Mouse (Mus musculus) intestine, embryonic 15.5 days (tissue): ENCODE measurements around the gene Retn. TPM values are rescaled to one million over a fixed set of nuclear protein-coding genes. Genes with fewer than 3 reads are reported as not detected.

Experiments
- ATAC-seq: fragments of 200-750 bp; cut with Nextera tagmentation; 2 replicates; pipeline ENCODE4 v1.8.0; 2017; ENCODE audit warnings: moderate TSS enrichment, moderate library complexity
- H3K27ac ChIP-seq: fragments of 300-500 bp; sonication (generic); 2 replicates; pipeline ENCODE4 v1.5.1; 2015; ENCODE audit warnings: mild to moderate bottlenecking, inconsistent platforms
- H3K27me3 ChIP-seq: fragments of 300-500 bp; sonication (generic); replicated peaks from 2 replicates; pipeline ENCODE4 v1.6.1; 2015; ENCODE audit warnings: inconsistent platforms
- H3K36me3 ChIP-seq: fragments of 300-500 bp; sonication (generic); 2 replicates; pipeline ENCODE4 v1.6.1; 2015; ENCODE audit warnings: inconsistent platforms
- H3K4me1 ChIP-seq: fragments of 300-500 bp; sonication (generic); replicated peaks from 2 replicates; pipeline ENCODE4 v1.6.1; 2015; ENCODE audit warnings: inconsistent platforms
- H3K4me2 ChIP-seq: fragments of 300-500 bp; sonication (generic); replicated peaks from 2 replicates; pipeline ENCODE4 v1.6.1; 2015; ENCODE audit warnings: mild to moderate bottlenecking, inconsistent platforms
- H3K4me3 ChIP-seq: fragments of 300-500 bp; sonication (generic); replicated peaks from 2 replicates; pipeline ENCODE4 v1.5.1; 2015; ENCODE audit warnings: inconsistent platforms
- H3K9ac ChIP-seq: fragments of 300-500 bp; sonication (generic); 2 replicates; pipeline ENCODE4 v1.6.1; 2015; ENCODE audit warnings: inconsistent platforms
- H3K9me3 ChIP-seq: fragments of 300-500 bp; sonication (generic); 2 replicates; pipeline ENCODE4 v1.6.1; 2016; ENCODE audit warnings: inconsistent platforms
- WGBS: fragments of 180-500 bp; shearing (Covaris S2); methylation state at CpG from one replicate; pipeline ENCODE4 v1.1.7; 2015; 5-methylcytosine and 5-hydroxymethylcytosine counted together
- polyA plus RNA-seq: library from polyadenylated mRNA; unstranded; fragments of >200 nt; fragmentation: Nextera tagmentation; extraction: Ambion mirVana; gene quantifications from 2 replicates; pipeline ENCODE4 v1.2.1, GENCODE M21; 2015

The Retn gene
- polyA plus RNA-seq = 0.27 TPM in 1 of 2 replicates, not detected in the other

GRCm38 (mm10) chr8:3655526-3655925, at the start of gene Retn:
TSS of gene Retn (plus strand) at chr8:3655770.
- H3K4me1 ChIP-seq = no peaks in the 10 kb centered on the region
- H3K27ac ChIP-seq = no peak within 1 kb of the TSS
- H3K4me3 ChIP-seq = no peak within 1 kb of the TSS
- H3K27me3 ChIP-seq = no peaks in the 10 kb centered on the region
- ATAC-seq = no peak
- H3K9me3 ChIP-seq = no peaks in the 10 kb centered on the region
- H3K9ac ChIP-seq = no peak within 1 kb of the TSS
- WGBS = 70% methylated on average over 3 of the region's 3 CpGs
- H3K4me2 ChIP-seq = no peak within 1 kb of the TSS
- H3K36me3 ChIP-seq = no peaks in the 10 kb centered on the region

- Histone ChIP-seq H3K4me1 (peaks cover 5% of the 10 kb centered on the region; the same call in 1 of the 2 replicates), H3K9ac (no peak overlapping the region), H3K27ac (no peak overlapping the region), H3K4me3 (no peak overlapping the region), H3K4me2 (no peak overlapping the region), H3K27me3 (no peaks in the 10 kb centered on the region), H3K36me3 (peaks cover 42% of the 10 kb centered on the region), H3K9me3 (no peaks in the 10 kb centered on the region)
- WGBS = 61% methylated on average over 16 of the region's 16 CpGs
- 0 out of 2 replicates have a peak, but pooled peaks have one; percentile 21 for ATAC-seq
Observed at GRCm38 (mm10) chr8:3606593-3606992, 49.0 kb upstream of the Retn start.

GRCm38 (mm10) chr8:3607822-3608221, 47.7 kb upstream of the Retn start:
- Histone ChIP-seq H3K27ac (no peak overlapping the region), H3K4me3 (no peak overlapping the region), H3K9me3 (no peaks in the 10 kb centered on the region), H3K36me3 (peaks cover 47% of the 10 kb centered on the region), H3K27me3 (no peaks in the 10 kb centered on the region), H3K9ac (no peak overlapping the region), H3K4me1 (peaks cover 5% of the 10 kb centered on the region; the same call in 1 of the 2 replicates), H3K4me2 (no peak overlapping the region)
- ATAC-seq = no peak
- 86% methylated on average over 7 of the region's 7 CpGs for WGBS

GRCm38 (mm10) chr8:3609046-3609815, 46.3 kb upstream of the Retn start:
- H3K27me3 ChIP-seq = no peaks in the 10 kb centered on the region
- H3K4me3 ChIP-seq = no peak overlapping the region
- H3K4me1 ChIP-seq = peaks cover 5% of the 10 kb centered on the region; the same call in 1 of the 2 replicates
- H3K9me3 ChIP-seq = no peaks in the 10 kb centered on the region
- H3K36me3 ChIP-seq = peaks cover 53% of the 10 kb centered on the region
- 78% methylated on average over 12 of the region's 12 CpGs for WGBS
- no peak overlapping the region for H3K27ac ChIP-seq
- ATAC-seq = peak; percentile 15; the same call in 1 of the 2 replicates
- no peak overlapping the region for H3K9ac ChIP-seq
- no peak overlapping the region for H3K4me2 ChIP-seq

- H3K9me3 ChIP-seq = no peaks in the 10 kb centered on the region
- no peak overlapping the region for H3K27ac ChIP-seq
- H3K4me1 ChIP-seq = peaks cover 5% of the 10 kb centered on the region; the same call in 1 of the 2 replicates
- H3K36me3 ChIP-seq = peaks cover 57% of the 10 kb centered on the region
- ATAC-seq = peak; percentile 16; the same call in 1 of the 2 replicates
- no peaks in the 10 kb centered on the region for H3K27me3 ChIP-seq
- 68% methylated on average over 6 of the region's 6 CpGs for WGBS
- H3K4me3 ChIP-seq = no peak overlapping the region
- no peak overlapping the region for H3K4me2 ChIP-seq
- H3K9ac ChIP-seq = no peak overlapping the region
Observed at GRCm38 (mm10) chr8:3609816-3610150, 45.8 kb upstream of the Retn start.

GRCm38 (mm10) chr8:3621199-3621970, 34.2 kb upstream of the Retn start, which contains the start of the genes Xab2 and Pet100:
TSS of gene Xab2 (minus strand) at chr8:3621316.
TSS of gene Pet100 (plus strand) at chr8:3621548.
- H3K27ac ChIP-seq = no peak within 1 kb of the TSS
- WGBS = under 1% methylated on average over 37 of the region's 37 CpGs
- ATAC-seq = peak; percentile 99

GRCm38 (mm10) chr8:3622119-3622518, 33.5 kb upstream of the Retn start:
- H3K9me3 ChIP-seq = no peaks in the 10 kb centered on the region
- no peak overlapping the region for H3K27ac ChIP-seq
- no peak for ATAC-seq
- H3K4me3 ChIP-seq = peak overlapping the region; percentile 76
- peak overlapping the region; percentile 80 for H3K4me2 ChIP-seq
- 64% methylated on average over 8 of the region's 8 CpGs for WGBS
- H3K4me1 ChIP-seq = peaks cover 13% of the 10 kb centered on the region
- no peaks in the 10 kb centered on the region for H3K27me3 ChIP-seq
- peaks cover 9% of the 10 kb centered on the region for H3K36me3 ChIP-seq
- no peak overlapping the region; the same call in 1 of the 2 replicates for H3K9ac ChIP-seq

More at GRCm38 (mm10) chr8:3621199-3621970, 34.2 kb upstream of the Retn start, which contains the start of the genes Xab2 and Pet100:
- Histone ChIP-seq H3K4me2 (peak within 1 kb of the TSS; percentile 80), H3K4me3 (peak within 1 kb of the TSS; percentile 76), H3K27me3 (no peaks in the 10 kb centered on the region), H3K4me1 (peaks cover 13% of the 10 kb centered on the region), H3K9ac (peak within 1 kb of the TSS; percentile 69), H3K36me3 (peaks cover 9% of the 10 kb centered on the region), H3K9me3 (no peaks in the 10 kb centered on the region)

GRCm38 (mm10) chr8:3625445-3625844, 30.1 kb upstream of the Retn start, which contains the start of gene Pcp2:
TSS of gene Pcp2 (minus strand) at chr8:3625545.
- H3K9ac ChIP-seq = no peak within 1 kb of the TSS
- H3K4me1 ChIP-seq = peaks cover 8% of the 10 kb centered on the region; the same call in 1 of the 2 replicates
- no peaks in the 10 kb centered on the region for H3K36me3 ChIP-seq
- 66% methylated on average over 1 of the region's 1 CpGs for WGBS
- H3K27ac ChIP-seq = no peak within 1 kb of the TSS
- no peak for ATAC-seq
- no peak within 1 kb of the TSS for H3K4me2 ChIP-seq
- H3K9me3 ChIP-seq = no peaks in the 10 kb centered on the region
- no peak within 1 kb of the TSS for H3K4me3 ChIP-seq
- no peaks in the 10 kb centered on the region for H3K27me3 ChIP-seq

- ATAC-seq = no peak
- H3K27ac ChIP-seq = no peak overlapping the region
- peaks cover 5% of the 10 kb centered on the region; the same call in 1 of the 2 replicates for H3K4me1 ChIP-seq
- no peaks in the 10 kb centered on the region for H3K9me3 ChIP-seq
- H3K27me3 ChIP-seq = no peaks in the 10 kb centered on the region
- no peak overlapping the region for H3K4me3 ChIP-seq
- no peak overlapping the region for H3K4me2 ChIP-seq
- no peak overlapping the region for H3K9ac ChIP-seq
- 55% methylated on average over 5 of the region's 5 CpGs for WGBS
- H3K36me3 ChIP-seq = no peaks in the 10 kb centered on the region
Observed at GRCm38 (mm10) chr8:3626971-3627370, 28.6 kb upstream of the Retn start.

- Histone ChIP-seq H3K9ac (no peak overlapping the region), H3K36me3 (no peaks in the 10 kb centered on the region), H3K4me2 (no peak overlapping the region), H3K27ac (no peak overlapping the region), H3K4me1 (no peaks in the 10 kb centered on the region), H3K27me3 (no peaks in the 10 kb centered on the region), H3K9me3 (no peaks in the 10 kb centered on the region), H3K4me3 (no peak overlapping the region)
- ATAC-seq = no peak
- WGBS = 28% methylated on average over 5 of the region's 5 CpGs
Observed at GRCm38 (mm10) chr8:3628014-3628413, 27.6 kb upstream of the Retn start.

GRCm38 (mm10) chr8:3630647-3631477, 24.7 kb upstream of the Retn start, which contains the start of gene Stxbp2:
TSS of gene Stxbp2 (plus strand) at chr8:3630955.
- Histone ChIP-seq H3K4me3 (peak within 1 kb of the TSS; percentile 61), H3K4me2 (peak within 1 kb of the TSS; percentile 79), H3K36me3 (0 out of 2 replicates have a peak, but pooled peaks cover 3% of the 10 kb centered on the region), H3K9me3 (no peaks in the 10 kb centered on the region), H3K9ac (peak within 1 kb of the TSS; percentile 65), H3K27me3 (no peaks in the 10 kb centered on the region), H3K4me1 (no peaks in the 10 kb centered on the region), H3K27ac (no peak within 1 kb of the TSS)
- 5% methylated on average over 47 of the region's 47 CpGs for WGBS
- peak; percentile 97 for ATAC-seq
